Mouse (Mus musculus) NIH3T3 (cell line): ENCODE measurements at regions not wholly inside any gene's neighbourhood (a gene's known extent, or its start where the extent isn't known, plus 50 kb on each side); places are given as distances from the start of the nearest gene placed in this dataset.
A peak's percentile ranks its signal among the peaks of the same experiment; 100 is the strongest.

Experiments
- DNase-seq: peaks from one replicate; pipeline ENCODE4 v3.0.0-alpha.2; 2012; ENCODE audit warnings: low read depth

DNA sequence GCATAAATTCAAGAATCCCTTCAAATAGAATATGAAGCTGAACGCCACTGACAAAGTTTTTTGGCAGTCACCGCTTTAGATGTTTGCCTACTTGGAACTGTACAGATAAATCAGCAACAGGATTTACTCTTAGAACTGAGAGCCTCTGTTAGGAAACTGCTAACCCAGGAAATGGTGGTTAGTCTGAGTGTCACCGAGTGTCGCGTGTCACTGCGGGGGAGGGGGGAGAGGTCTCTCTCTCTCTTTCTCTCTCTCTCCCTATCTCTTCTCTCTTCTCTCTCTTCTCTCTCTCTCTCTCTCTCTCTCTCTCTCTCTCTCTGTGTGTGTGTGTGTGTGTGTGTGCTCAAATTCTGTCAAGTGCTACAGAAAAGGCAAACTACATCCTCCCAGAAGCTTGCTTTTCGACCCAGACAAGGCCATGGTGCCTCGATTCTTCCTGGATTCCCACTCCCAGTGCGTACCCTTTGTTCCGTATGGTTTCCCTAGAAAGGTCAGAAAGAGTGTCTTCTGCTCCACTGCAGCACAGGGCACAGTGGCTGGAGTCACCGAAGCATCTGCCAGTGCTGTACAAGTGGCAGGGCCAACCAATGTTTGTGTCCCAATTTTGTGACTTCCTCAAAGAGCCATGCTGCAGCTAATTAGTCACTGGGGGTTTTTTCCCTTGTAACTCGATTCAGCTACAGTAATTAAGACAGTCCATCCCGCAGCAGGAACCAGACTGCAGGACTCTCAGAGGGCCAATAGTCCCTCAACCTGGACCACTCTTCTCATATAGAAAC is 87.0 kb downstream of the Cog6 start:
- no peak for DNase-seq

DNA sequence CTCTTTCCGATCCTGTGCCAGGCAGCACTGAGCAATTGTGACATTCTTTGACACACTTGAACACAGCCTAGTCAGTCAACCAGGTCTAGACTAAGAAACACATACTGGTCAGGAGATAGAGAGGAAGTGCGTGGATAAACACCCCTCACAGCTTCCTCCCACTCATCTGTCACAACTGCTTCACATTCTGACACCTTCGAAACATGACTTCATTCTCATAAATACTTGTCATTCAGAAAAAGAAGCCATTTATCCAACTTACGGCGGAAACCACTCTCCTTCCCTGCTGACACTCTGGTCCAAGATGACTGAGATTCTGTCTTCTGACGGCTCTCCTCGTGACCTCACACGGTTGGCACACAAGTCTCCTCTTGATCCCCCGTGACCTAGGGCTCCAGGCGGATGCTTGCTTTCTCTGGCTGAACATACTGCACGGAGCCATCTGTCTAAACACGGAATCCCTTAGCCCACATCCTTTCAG is 89.6 kb downstream of the Cog6 start:
- DNase-seq, result no peak

- DNase-seq, result no peak
Observed at GRCm38 (mm10) chr3:52926549-52926948, 90.5 kb downstream of the Cog6 start.

DNA sequence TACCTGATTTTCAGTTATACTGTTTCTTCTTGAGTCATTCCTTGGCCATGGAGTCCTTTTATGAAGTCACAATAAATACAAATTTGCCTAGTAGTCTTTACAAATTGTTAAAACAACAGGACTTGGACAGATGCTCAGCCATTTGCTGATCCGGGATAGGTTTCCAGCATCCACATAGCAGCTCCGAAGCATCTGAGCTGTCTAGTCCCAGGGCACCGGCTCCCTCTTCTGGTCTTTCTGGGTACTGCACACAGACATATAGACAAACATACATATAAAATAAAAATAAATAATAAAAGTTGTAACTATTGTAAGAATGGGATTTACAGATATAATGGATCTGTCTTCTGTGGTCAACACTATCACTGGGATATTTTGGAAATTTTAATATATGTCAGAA is 91.8 kb downstream of the Cog6 start:
- DNase-seq, result peak; percentile 57

GRCm38 (mm10) chr3:52924631-52925030 is 92.4 kb downstream of the Cog6 start:
- no peak for DNase-seq

GRCm38 (mm10) chr3:52923824-52924559 is 93.0 kb downstream of the Cog6 start:
- no peak for DNase-seq

DNA sequence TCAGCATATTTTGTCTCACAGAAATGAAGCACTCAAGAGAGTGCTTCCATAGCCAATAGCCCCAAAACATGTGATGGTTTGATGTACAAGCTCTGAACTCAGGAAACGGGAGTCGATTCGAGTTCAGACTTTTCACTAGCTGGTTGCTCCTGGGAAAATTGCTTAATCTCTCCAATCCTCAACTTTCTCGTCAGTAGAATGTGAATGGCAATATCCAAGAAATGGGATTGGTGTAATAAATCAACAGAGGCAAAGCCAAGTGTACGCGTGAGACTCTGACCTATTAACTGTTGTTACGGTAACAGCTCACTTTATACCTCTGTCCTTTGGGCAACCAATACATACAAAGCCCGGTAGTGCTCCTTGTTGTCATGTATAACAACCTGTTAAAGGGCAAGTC is 94.6 kb downstream of the Cog6 start:
- no peak for DNase-seq

DNA sequence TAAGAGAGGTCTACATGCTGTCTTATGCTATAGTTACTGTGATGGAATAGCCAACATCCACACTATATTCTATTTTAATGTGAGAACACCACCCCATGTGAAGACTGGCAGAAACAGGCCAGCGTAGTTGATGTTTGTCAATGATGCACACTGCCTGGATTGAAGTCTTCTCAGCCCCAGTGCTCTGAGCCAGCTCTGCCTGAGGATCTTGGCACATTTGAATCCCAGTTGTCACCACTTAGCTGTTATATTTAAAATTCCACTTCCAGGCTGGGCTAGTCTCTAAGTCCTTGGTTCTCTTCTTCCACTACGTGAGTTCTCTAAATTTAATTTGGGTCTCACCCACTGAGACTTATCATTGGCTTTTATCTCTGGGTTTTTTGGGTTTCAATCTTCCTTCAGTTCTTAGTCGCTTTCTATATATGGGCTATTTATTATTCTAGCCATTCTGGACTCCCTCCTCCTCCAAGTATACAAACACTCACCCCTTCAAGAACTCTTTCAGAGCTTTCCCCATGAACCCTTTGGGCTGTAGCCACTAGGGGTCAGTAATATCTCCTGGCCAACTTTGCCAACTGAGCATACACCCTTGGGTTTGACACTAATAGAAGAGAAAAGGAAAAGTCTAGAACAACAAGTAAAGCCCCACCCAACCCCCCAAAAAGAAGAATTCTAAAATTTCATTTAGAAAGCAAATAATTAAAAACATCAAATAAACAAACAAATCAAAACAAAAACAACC is 110.0 kb downstream of the Cog6 start:
- peak; percentile 39 for DNase-seq

DNA sequence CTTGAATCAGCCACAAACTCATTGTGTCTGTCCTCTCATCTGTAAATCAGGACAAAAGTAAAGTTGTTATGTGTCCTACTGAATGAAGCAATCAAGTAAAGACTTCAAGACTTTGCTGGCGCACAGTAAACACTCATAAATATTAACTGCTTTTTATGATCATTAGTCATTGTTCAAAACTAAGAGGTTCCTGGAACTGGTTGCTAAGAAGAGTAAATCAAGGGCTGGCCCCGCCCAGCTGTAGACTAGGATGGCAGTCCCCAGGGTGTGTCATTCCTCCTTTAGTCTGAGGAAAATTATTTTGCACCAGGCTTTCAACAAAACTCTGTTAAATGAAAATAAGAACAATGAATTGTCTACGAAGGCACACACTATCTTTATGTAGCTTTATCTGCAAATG is 113.0 kb downstream of the Cog6 start:
- no peak for DNase-seq

DNA sequence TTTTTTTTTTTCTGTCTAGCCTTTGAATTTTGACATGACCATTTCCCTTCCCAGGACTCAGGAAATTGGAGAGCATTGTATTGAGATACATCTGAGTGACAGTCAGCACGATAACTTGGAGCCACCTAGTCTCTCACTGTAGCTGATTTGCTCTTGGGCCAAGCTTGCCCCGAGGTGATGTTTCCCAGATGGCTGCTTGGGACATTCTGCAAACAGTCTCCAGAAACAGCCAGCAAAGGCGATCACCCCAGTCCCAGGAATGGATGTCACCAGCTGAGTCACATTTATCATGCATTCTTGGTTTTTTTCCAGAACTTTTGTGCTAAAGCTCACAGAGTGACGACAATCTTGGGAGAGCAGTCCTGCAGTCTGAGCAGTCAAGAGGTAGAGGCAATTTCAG is 119.4 kb downstream of the Cog6 start:
- no peak for DNase-seq

DNA sequence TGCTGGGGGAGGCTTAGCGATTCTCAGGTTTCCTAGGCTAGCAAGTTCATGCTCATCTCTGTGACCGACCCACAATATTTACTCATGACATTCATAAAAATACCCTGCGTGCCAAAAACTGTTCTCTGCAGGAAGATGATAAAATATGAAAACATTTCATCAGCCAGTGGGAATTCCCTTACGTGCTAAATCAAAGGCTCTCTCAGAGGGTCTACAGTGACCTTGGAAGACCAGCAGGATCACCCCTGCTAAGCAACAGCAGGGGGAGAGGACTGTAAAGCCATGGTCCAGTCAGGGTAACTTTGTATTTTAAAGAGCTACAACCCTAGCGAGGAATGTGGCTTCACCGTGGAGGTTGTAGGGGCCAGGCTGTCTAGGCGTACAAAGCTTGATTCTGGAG is 120.6 kb downstream of the Cog6 start:
- no peak for DNase-seq

DNA sequence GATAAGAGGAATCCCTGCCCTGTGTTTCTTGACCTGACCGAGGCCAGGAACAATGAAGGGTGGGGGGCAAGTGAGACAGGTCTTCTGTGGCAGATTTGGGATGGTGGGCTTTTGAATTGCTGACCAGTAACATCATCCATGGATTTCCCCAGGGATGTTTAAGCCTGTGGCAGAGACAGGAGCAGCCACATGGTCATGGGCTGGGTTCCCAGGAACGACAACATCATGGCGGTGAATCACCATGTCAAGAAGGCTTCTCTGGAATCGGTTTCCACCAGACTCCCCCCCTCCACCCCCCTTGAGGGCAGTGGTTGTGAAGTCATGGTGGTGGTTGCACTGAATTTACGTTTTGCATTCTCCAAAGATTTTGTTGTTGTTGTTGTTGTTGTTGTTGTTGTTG is 121.3 kb downstream of the Cog6 start:
- DNase-seq, result peak; percentile 46

GRCm38 (mm10) chr3:52894812-52895211 is 122.2 kb downstream of the Cog6 start:
- DNase-seq, result no peak

- peak; percentile 28 for DNase-seq
Observed at GRCm38 (mm10) chr3:52889156-52889715, 127.8 kb downstream of the Cog6 start.

DNA sequence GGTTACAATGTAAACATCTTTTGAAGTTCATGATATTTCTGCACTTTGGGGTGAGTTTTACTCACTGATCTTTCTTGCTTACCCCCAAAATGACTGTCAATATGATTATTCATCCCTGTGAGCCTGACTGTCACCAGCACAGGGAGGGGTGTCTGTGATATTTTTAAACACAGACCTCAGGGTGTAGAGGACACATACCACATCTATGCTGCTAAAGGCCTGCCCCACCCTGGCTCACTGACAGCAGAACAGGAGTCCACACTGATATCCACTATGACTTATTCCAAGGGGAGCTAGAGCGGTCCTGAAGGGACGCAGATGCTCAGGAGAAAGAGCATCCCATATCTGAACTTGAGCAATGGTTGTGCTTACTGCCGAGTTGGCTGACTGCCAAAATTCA is 135.1 kb downstream of the Cog6 start:
- DNase-seq, result no peak

DNA sequence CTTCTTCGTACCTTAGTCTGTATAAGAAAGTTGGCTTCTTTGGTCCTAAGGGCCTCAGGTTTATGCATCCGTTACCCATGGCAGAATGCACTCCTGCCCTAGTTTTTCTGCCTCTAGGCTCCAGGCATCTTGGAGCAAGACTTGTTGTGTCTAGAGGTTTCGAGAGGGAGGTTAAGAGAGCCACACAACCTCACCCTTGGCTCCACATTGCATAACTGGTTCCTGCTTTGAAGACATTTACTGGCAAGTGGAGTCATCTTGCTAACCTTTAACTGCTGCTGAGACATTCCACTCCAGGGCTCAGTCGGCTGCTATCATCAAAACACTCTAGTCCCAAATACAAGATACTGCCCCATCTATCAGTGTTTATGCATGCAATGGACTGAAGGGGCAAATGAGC is 135.9 kb downstream of the Cog6 start:
- DNase-seq, result no peak

- DNase-seq, result no peak
Observed at GRCm38 (mm10) chr3:52879700-52880099, 137.3 kb downstream of the Cog6 start.

- no peak for DNase-seq
Observed at GRCm38 (mm10) chr3:52878334-52878733, 138.7 kb downstream of the Cog6 start.

DNA sequence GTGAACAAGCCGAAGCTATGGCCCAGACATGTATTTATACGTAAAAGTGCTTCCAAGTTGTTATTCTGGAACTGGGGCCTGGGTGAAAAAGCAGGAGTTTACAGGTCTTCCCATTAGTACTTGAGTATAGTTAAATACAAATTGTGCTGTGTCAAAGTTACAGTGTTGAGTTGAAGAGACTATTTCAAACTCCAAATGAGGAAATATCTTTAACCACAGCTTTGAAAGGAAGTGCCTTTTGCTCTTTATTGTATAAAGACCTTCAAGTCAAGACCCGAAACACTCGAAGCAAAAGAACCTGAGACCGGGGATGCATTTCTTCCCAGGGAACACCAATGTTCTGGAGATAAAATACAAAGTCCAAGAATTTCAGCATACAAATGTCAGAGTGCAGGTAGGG is 144.8 kb downstream of the Cog6 start:
- DNase-seq, result no peak

- DNase-seq, result no peak
Observed at GRCm38 (mm10) chr3:52863146-52863849, 153.7 kb downstream of the Cog6 start.

- DNase-seq, result no peak
Observed at GRCm38 (mm10) chr3:52862026-52862425, 155.0 kb downstream of the Cog6 start.

GRCm38 (mm10) chr3:52861538-52861937 is 155.5 kb downstream of the Cog6 start:
- no peak for DNase-seq
